Mouse (Mus musculus) kidney, postnatal 10 days (tissue): ENCODE results near the gene Krtap1-3.

Experiments
- DNase-seq: peaks from one replicate; pipeline ENCODE4 v3.0.0; 2021; ENCODE audit warnings: mixed read lengths

The Krtap1-3 gene

DNA sequence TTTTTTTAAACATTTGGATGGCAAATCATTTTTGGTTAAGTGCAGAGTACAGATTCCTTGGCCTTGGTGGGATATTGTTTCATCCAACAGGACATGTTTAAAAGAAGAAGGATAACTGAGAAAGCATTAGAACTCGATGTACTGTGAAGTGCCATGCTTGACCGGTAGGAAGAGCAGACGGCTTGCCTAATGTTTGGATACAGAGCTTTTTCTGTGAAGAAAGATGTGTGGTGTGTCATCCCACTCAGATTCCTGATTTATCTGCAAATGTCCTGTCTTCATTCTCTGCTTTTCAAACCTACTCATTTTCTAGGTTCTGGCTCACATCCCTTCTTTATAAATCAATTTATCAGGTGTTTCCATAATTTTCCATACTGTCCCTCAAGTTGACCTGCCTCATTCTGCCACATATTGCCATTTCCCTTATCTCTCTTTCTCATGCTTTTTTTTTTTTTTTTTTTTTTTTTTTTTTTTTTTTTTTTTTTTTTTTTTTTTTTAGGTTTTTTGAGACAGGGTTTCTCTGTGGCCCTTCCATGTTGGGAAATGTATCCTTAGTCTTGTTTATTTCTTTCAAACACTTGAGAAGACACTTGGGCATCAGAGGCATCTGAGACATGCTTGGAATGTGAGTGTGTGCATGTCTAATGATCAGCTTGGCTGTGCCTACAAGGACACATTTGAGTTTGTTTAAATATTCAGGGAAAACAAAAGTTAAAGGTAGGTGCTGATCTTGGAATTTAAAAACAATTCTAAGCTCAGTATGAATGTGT lies 33.0 kb downstream of the Krtap1-3 start:
- DNase-seq = no peak

DNA sequence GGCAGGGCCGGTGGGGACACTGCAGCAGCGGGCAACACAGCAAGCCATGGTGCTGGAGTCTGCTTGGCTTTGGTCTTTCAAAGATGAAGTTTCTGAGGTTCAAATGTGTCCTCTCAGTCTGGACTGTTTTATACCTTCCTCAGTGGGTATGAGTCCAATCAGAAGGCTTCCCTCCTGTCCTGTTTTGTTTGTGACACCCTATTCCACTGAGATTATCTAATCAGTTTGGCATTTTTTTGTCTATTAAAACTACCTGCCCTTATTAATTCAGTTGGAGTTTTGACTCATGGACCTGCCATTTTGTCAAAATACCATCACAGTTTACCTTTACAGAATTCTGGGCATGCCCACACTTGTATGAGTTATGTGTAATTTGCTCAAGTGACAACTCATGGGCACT lies 34.4 kb downstream of the Krtap1-3 start, which contains the start of gene Krtap3-2:
Gene Krtap3-2 (minus strand): TSS at position 101 of the 400 bp plus-strand sequence.
- no peak for DNase-seq

DNA sequence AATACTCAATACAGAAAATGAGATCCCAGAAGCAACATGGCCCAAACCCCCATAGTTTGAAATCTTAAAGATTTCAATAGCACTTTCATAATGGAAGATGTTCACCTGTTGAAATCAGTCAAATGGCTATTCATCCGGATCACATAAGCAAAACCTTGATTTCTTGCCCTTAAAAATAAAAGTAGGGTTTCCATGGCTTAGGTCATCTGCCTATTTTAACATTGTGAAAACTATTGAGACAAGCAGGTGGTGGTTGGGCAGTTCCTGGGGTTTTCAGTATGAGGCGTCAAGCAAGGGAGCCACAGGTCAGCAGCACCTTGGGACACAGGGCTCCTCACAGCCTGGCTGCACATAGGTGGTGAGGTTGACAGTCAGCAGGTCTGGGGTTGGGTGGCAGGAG lies 34.9 kb downstream of the Krtap1-3 start:
- DNase-seq = no peak

DNA sequence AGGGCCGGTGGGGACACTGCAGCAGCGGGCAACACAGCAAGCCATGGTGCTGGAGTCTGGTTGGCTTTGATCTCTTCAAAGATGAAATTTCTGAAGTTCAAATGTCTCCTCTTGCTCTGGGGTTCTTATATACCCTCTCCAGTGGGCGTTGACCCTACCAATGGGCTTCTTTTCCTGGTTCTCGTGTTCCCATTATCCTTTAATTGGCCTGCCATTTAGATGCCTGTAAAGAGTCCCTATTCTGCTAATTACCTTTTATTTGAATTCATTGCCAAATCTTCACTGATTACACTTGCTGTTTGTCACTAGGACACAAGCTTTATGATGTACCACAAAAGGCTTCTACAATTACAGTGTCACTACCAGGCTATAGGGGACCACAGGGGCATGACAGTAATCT lies 40.4 kb downstream of the Krtap1-3 start, which contains the start of gene Krtap3-3:
Gene Krtap3-3 (minus strand): TSS at position 101 of the 400 bp plus-strand sequence.
- no peak for DNase-seq

DNA sequence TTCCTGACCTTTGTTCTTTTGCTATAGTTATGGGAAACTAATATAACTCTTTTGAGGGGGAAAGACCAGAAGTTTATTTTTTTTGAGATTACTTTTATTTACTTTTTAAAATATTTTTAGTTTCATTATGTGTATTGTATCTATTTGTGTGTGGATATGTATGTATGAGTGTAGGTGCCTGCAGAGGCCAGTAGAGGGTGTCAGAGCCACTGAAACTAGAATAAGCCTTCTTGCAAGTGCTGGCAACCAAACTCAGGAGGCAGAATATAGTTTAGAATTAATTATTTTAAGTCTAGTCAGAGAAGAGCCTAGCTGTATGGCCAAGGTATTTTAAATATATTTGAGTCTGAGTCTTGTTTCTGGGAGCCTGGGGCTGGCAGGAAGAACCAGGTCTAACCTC lies 43.2 kb downstream of the Krtap1-3 start:
- DNase-seq = no peak
